Mouse (Mus musculus): ENCODE measurements around the gene Gm21698. TPM values are rescaled to one million over a fixed set of nuclear protein-coding genes. Genes with fewer than 3 reads are reported as not detected.
"Not testable (repeated sequence)": the region's sequence is repeated elsewhere in the genome, so short reads cannot be mapped to it uniquely, and the experiment has no call there.

The Gm21698 gene
- polyA plus RNA-seq (2016; fragmentation: Nextera tagmentation; extraction: Ambion mirVana), result 0.08 TPM in 1 of 2 replicates, not detected in the other

- H3K27me3 ChIP-seq, result not testable (repeated sequence)
Measured at GRCm38 (mm10) chr5:25988550-25988949, at the start of gene Gm21698. Gm21698 (minus strand) TSS chr5:25988650.

GRCm38 (mm10) chr5:26022816-26023215 lies 34.4 kb upstream of the Gm21698 start, which contains the start of gene Gm5862:
Gm5862 (minus strand) TSS chr5:26022916.
- H3K27me3 ChIP-seq; H3K4me3 ChIP-seq; H3K9me3 ChIP-seq; H3K27ac ChIP-seq; ATAC-seq (ENCODE audit: insufficient number of reproducible peaks, insufficient read depth, low FRiP score, low TSS enrichment); H3K4me1 ChIP-seq; H3K4me2 ChIP-seq (replicated peaks); H3K9ac ChIP-seq; H3K36me3 ChIP-seq: not testable (repeated sequence)
- WGBS, result no CpG with 5 or more reads among the region's 3 CpGs

More at GRCm38 (mm10) chr5:25988550-25988949, at the start of gene Gm21698:
- not testable (repeated sequence) for H3K27ac ChIP-seq; H3K4me2 ChIP-seq (replicated peaks); H3K9ac ChIP-seq; H3K4me1 ChIP-seq; H3K4me3 ChIP-seq; H3K36me3 ChIP-seq; ATAC-seq (ENCODE audit: insufficient number of reproducible peaks, insufficient read depth, low FRiP score, low TSS enrichment); H3K9me3 ChIP-seq
- WGBS, result no CpG with 5 or more reads among the region's 3 CpGs

GRCm38 (mm10) chr5:26007697-26008096 lies 19.2 kb upstream of the Gm21698 start:
- H3K27me3 ChIP-seq, result peaks cover 11% of the 10 kb centered on the region
- not testable (repeated sequence) for H3K4me2 ChIP-seq (replicated peaks); H3K4me3 ChIP-seq; H3K27ac ChIP-seq; H3K9me3 ChIP-seq; H3K36me3 ChIP-seq; H3K4me1 ChIP-seq; H3K9ac ChIP-seq; ATAC-seq (ENCODE audit: insufficient number of reproducible peaks, insufficient read depth, low FRiP score, low TSS enrichment)
- WGBS, result 69% methylated on average over 7 of the region's 7 CpGs

GRCm38 (mm10) chr5:26006937-26007695 lies 18.7 kb upstream of the Gm21698 start:
- Histone ChIP-seq H3K4me3 (peak overlapping the region; percentile 29), H3K4me2 (replicated peaks) (peak overlapping the region; percentile 50), H3K27me3 (peaks cover 11% of the 10 kb centered on the region)
- H3K9me3 ChIP-seq, H3K4me1 ChIP-seq, H3K9ac ChIP-seq, H3K27ac ChIP-seq, H3K36me3 ChIP-seq: not testable (repeated sequence)
- 19% methylated on average over 45 of the region's 45 CpGs for WGBS
- ATAC-seq (ENCODE audit: insufficient number of reproducible peaks, insufficient read depth, low FRiP score, low TSS enrichment), result peak; percentile 92

- not testable (repeated sequence) for H3K4me2 ChIP-seq (replicated peaks); ATAC-seq (ENCODE audit: insufficient number of reproducible peaks, insufficient read depth, low FRiP score, low TSS enrichment); H3K36me3 ChIP-seq; H3K4me1 ChIP-seq; H3K9ac ChIP-seq; H3K27ac ChIP-seq; H3K4me3 ChIP-seq; H3K9me3 ChIP-seq
- WGBS, result 80% methylated on average over 1 of the region's 2 CpGs
- H3K27me3 ChIP-seq, result peaks cover 11% of the 10 kb centered on the region
Measured at GRCm38 (mm10) chr5:26004698-26005097, 16.2 kb upstream of the Gm21698 start, which contains the start of gene Gm1979. Gm1979 (minus strand) TSS chr5:26004798.

- no CpG with 5 or more reads among the region's 2 CpGs for WGBS
- not testable (repeated sequence) for H3K36me3 ChIP-seq; H3K9ac ChIP-seq; H3K27ac ChIP-seq; ATAC-seq (ENCODE audit: insufficient number of reproducible peaks, insufficient read depth, low FRiP score, low TSS enrichment); H3K4me2 ChIP-seq (replicated peaks); H3K4me1 ChIP-seq; H3K9me3 ChIP-seq; H3K4me3 ChIP-seq; H3K27me3 ChIP-seq
Measured at GRCm38 (mm10) chr5:25972563-25972962, 15.9 kb downstream of the Gm21698 start, which contains the start of gene Gm21680. Gm21680 (minus strand) TSS chr5:25972663.

GRCm38 (mm10) chr5:25957050-25957449 lies 31.4 kb downstream of the Gm21698 start:
- not testable (repeated sequence) for H3K9ac ChIP-seq; H3K4me1 ChIP-seq; H3K9me3 ChIP-seq; H3K4me3 ChIP-seq; ATAC-seq (ENCODE audit: insufficient number of reproducible peaks, insufficient read depth, low FRiP score, low TSS enrichment); H3K36me3 ChIP-seq; H3K27me3 ChIP-seq; H3K27ac ChIP-seq
- H3K4me2 ChIP-seq (replicated peaks), result peak overlapping the region; percentile 35
- WGBS, result 69% methylated on average over 17 of the region's 17 CpGs

GRCm38 (mm10) chr5:25956611-25957010 lies 31.8 kb downstream of the Gm21698 start:
- not testable (repeated sequence) for H3K27ac ChIP-seq; H3K9me3 ChIP-seq; H3K27me3 ChIP-seq; H3K4me1 ChIP-seq; H3K36me3 ChIP-seq; ATAC-seq (ENCODE audit: insufficient number of reproducible peaks, insufficient read depth, low FRiP score, low TSS enrichment); H3K9ac ChIP-seq; H3K4me3 ChIP-seq
- peak overlapping the region; percentile 35 for H3K4me2 ChIP-seq (replicated peaks)
- 37% methylated on average over 31 of the region's 32 CpGs for WGBS

GRCm38 (mm10) chr5:25954317-25954716 lies 34.1 kb downstream of the Gm21698 start, which contains the start of gene Gm21671:
Gm21671 (minus strand) TSS chr5:25954417.
- H3K9me3 ChIP-seq; H3K9ac ChIP-seq; H3K27me3 ChIP-seq; H3K36me3 ChIP-seq; H3K27ac ChIP-seq; H3K4me3 ChIP-seq; H3K4me1 ChIP-seq; H3K4me2 ChIP-seq (replicated peaks); ATAC-seq (ENCODE audit: insufficient number of reproducible peaks, insufficient read depth, low FRiP score, low TSS enrichment): not testable (repeated sequence)
- WGBS, result 82% methylated on average over 2 of the region's 2 CpGs

- H3K4me1 ChIP-seq; H3K27me3 ChIP-seq; H3K27ac ChIP-seq; H3K4me3 ChIP-seq; H3K9ac ChIP-seq; H3K4me2 ChIP-seq (replicated peaks); H3K9me3 ChIP-seq; H3K36me3 ChIP-seq; ATAC-seq (ENCODE audit: insufficient number of reproducible peaks, insufficient read depth, low FRiP score, low TSS enrichment): not testable (repeated sequence)
- 83% methylated on average over 2 of the region's 2 CpGs for WGBS
Measured at GRCm38 (mm10) chr5:25945391-25945790, 43.1 kb downstream of the Gm21698 start.

- H3K4me3 ChIP-seq; H3K27me3 ChIP-seq; H3K27ac ChIP-seq; H3K4me1 ChIP-seq; H3K9me3 ChIP-seq; H3K9ac ChIP-seq; ATAC-seq (ENCODE audit: insufficient number of reproducible peaks, insufficient read depth, low FRiP score, low TSS enrichment); H3K36me3 ChIP-seq; H3K4me2 ChIP-seq (replicated peaks): not testable (repeated sequence)
- 57% methylated on average over 2 of the region's 2 CpGs for WGBS
Measured at GRCm38 (mm10) chr5:25942281-25942680, 46.2 kb downstream of the Gm21698 start, which contains the start of gene Gm21663. Gm21663 (minus strand) TSS chr5:25942381.

All from embryonic facial prominence, embryonic 12.5 days (tissue).